Mouse (Mus musculus): ENCODE measurements at regions not wholly inside any gene's neighbourhood (a gene's known extent, or its start where the extent isn't known, plus 50 kb on each side); places are given as distances from the start of the nearest gene placed in this dataset.

DNA sequence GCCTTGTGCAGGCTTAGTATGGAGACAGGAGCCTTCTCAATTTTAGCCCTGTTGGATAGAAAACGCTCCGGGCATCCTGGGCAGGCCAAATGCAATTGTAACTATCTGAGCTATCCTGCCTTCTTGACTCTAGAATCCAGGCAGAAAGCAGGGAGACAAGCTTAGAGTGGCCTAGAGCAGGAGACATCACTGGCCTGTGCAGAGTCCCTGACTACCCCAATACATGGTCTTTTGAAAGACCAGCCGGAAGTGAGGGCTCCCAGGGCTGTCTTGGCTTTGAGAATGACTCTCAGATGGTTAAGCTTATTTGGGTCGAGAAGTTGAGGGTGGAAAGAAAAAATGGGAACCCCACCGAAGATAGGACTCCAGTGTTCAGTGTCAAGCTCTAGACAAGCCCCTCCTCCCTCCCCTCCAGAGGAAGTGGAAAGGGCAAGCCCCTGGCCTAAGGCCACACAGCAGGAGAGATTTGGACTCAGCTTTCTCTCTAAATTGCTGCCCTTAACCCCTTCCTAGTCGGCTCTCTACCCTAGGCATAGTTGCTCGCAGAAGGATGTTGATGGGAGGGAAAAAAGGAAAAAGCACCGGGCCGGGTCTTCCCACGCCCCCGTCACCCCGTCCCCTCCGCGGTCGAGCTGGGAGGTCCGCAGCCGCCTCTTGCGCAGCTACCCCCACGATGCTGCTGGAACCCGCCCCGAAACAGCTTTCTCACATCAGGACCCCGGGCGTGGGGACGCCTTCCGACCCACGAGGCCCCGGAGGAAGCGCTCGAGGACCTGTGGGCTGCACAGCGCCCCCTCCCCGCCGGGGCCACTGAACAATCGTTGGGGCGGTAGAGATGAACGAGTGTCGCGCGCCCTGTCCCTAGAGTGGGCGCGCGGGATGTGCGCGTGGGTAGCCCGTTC lies 96.1 kb downstream of the 1700001O22Rik start:
- ATAC-seq (replicated peaks in 1 of 2; ENCODE audit: insufficient read depth in 1 of 2, low FRiP score in 2 of 2, low TSS enrichment in 1 of 2, low read depth in 1 of 2, poor library complexity in 2 of 2, severe bottlenecking in 2 of 2): peak; percentile 10 to 33; a peak in 1 of 4 replicates

GRCm38 (mm10) chr2:30706036-30706435 lies 97.4 kb downstream of the 1700001O22Rik start:
- no peak for ATAC-seq (replicated peaks in 1 of 2; ENCODE audit: insufficient read depth in 1 of 2, low FRiP score in 2 of 2, low TSS enrichment in 1 of 2, low read depth in 1 of 2, poor library complexity in 2 of 2, severe bottlenecking in 2 of 2)

DNA sequence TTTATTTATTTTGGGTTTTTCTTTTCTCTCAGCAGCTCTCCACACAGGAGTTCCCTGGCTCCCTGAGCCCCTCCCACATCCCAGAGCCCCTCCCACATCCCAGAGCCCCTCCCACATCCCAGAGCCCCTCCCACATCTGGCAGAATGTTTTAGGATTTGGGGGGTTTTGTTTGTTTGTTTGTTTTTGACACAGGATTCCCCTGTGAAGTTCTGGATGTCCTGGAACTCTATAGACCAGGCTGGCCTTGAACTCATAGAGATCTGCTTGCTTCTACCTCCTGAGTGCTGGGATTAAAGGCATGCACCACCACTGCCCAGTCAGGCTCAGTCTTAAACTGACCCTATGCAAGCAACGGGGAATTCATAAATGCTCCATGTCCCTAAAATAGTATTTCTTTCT lies 100.2 kb downstream of the 1700001O22Rik start:
- no peak for ATAC-seq (replicated peaks in 1 of 2; ENCODE audit: insufficient read depth in 1 of 2, low FRiP score in 2 of 2, low TSS enrichment in 1 of 2, low read depth in 1 of 2, poor library complexity in 2 of 2, severe bottlenecking in 2 of 2)

- ATAC-seq (replicated peaks in 1 of 2; ENCODE audit: insufficient read depth in 1 of 2, low FRiP score in 2 of 2, low TSS enrichment in 1 of 2, low read depth in 1 of 2, poor library complexity in 2 of 2, severe bottlenecking in 2 of 2): no peak
Measured at GRCm38 (mm10) chr2:30702711-30703110, 100.8 kb downstream of the 1700001O22Rik start.

DNA sequence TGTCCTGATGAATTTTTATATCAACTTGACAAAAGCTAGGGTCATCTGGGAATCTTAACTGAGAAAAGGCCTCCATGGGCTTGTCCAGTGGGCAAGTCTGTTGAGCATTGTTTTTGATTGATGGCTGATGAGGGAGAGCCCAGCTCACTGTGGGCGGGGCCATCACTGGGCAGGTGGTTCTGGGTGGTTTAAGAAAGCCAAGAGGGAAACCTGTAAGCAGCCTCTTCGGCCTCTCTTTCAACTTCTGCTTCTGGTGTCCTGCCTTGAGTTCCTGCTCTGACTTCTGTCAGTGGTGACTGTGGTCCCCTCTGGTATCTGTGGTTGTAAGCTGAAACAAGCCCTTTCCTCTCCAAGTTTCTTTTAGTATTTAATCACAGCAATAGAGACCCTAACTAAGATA lies 102.6 kb downstream of the 1700001O22Rik start:
- ATAC-seq (replicated peaks in 1 of 2; ENCODE audit: insufficient read depth in 1 of 2, low FRiP score in 2 of 2, low TSS enrichment in 1 of 2, low read depth in 1 of 2, poor library complexity in 2 of 2, severe bottlenecking in 2 of 2): no peak

DNA sequence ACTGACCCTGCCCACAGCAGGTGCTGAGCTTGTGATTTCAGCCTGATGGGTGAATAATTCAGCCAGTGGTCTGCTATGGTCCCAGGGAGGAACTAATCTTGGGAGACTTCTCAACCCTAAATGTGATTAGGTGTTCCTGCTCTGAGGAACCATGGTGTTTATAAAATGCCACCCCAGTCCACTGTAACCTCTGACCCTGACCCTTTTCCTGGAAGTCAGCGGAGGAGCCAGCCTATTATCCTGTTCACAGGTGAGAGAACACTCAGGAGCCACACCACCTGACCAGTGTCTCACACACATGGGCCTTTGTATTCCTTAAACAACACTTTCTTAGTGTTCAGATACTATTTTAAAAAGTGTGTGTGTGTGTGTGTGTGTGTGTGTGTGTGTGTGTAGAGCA lies 103.0 kb downstream of the 1700001O22Rik start:
- ATAC-seq (replicated peaks in 1 of 2; ENCODE audit: insufficient read depth in 1 of 2, low FRiP score in 2 of 2, low TSS enrichment in 1 of 2, low read depth in 1 of 2, poor library complexity in 2 of 2, severe bottlenecking in 2 of 2): no peak

DNA sequence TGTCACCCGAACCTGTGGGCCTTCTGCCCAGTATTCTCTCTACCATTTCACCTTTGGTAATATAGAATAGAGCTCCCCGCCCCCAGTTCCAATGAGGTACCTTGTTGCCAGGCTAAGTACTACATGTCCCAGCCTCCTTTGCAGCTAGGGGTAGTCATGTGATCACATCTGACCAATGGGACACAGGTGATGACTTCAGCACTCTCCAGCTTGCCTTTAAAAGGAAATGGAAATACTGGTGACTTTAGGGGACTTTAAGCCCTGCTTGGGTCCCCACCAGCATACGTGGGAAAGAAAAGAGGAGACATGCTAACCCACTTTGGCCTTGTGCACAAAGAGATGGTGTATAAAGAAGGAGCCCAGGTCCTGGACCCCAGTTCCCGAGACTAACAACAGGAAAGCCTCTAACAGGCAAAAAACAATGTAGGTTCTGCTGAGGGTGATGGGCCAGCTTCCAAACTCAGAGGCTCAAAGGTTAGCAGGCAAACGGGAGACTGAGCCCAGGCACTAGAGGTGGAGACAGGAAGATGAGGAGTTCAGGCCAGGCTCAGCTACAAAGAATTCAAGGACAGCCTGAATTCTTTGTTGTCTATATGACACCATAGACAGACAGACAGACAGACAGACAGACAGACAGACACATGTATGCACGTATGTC lies 103.5 kb downstream of the 1700001O22Rik start:
- peak; percentile 88 for ATAC-seq (replicated peaks in 1 of 2; ENCODE audit: insufficient read depth in 1 of 2, low FRiP score in 2 of 2, low TSS enrichment in 1 of 2, low read depth in 1 of 2, poor library complexity in 2 of 2, severe bottlenecking in 2 of 2)

DNA sequence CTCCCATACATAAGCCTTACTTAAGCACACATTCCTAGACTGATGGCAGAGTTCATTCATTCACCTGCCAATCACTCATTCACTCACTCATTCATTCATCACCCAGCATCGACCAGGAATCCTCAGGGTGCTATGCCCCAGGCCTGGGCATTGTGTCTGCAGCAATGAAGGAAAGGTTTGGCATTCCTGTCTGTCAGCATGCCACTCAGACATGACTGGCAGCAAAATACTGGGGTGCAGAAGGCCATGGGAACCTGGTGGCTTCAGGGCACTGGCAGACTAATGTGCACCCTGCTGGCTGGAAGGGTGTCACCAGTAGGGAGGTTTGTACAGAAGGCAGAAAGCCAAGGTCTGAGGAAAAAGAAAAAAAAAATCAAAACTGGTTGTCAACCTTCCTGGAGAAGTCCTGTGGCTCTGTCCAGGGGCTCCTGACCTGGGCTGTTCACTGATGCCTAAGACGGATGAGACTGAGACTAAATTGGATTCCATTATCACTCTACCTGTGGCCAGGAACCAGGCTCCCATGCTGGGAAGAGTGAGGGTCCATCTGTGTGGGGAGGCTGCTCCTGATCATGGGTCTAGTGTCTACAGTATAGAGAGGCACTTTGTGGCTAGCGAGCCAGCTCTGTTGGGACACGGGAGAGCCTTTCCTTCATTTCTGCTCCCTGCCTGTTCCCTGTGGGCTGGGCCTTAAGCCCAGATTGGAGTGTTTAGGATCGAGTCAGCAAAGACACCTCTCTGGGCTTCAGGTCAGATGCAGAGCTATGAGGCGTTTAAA lies 104.1 kb downstream of the Cstad start:
- no peak for ATAC-seq (replicated peaks in 1 of 2; ENCODE audit: insufficient read depth in 1 of 2, low FRiP score in 2 of 2, low TSS enrichment in 1 of 2, low read depth in 1 of 2, poor library complexity in 2 of 2, severe bottlenecking in 2 of 2)

DNA sequence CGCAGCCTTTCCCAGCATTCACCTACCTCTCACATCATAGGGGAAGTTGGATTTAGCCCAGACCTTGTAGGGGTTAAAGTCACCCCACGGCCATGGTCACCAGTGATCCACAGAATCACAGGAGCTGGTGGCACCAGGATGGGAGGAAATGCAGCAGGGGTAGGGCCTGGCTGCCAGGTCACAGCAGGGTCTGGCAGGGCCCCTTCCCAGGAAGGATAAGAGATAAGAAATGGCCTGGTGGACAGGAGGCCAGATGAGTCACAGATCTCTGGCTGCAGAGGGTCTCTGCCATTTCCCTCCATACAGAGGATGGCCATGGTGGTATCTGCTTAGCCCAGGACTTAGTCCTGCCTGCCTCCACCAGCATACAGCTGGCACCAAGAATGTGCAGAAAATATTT lies 103.0 kb downstream of the Cstad start:
- no peak for ATAC-seq (replicated peaks in 1 of 2; ENCODE audit: insufficient read depth in 1 of 2, low FRiP score in 2 of 2, low TSS enrichment in 1 of 2, low read depth in 1 of 2, poor library complexity in 2 of 2, severe bottlenecking in 2 of 2)

DNA sequence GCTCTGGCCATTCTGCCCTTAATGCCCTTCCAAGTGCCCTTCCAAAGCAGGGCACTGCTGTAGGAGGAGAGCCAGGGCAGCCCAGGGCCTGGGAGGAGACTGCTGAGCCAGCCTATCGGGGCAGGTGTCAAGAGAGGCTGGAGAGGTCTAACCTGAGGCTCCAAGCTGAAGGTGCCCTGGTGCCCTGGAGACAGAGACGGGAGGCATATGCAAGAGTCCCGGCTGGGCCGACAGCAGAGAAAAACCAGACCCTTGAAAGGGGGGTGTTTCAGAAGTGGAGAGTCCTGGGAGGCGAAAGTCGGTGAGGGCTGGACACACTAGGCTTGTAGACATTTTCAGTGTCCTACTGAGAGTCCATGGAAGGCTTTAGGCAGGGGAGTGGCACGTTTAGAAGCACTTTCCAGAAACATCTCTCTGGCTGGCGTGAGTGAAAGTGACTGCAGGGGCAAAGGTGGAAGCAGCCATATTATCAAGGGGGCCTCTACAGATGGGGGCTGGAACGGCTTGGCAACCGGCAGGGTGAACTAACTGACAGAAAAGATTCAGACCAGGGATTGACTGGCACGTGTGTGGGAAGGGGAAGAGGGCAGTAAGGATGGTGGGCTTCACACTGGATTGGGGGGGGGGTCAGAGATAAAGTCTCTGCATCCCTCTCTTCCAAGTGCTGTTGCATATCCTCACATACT lies 101.1 kb downstream of the Cstad start:
- ATAC-seq (replicated peaks in 1 of 2; ENCODE audit: insufficient read depth in 1 of 2, low FRiP score in 2 of 2, low TSS enrichment in 1 of 2, low read depth in 1 of 2, poor library complexity in 2 of 2, severe bottlenecking in 2 of 2): no peak

GRCm38 (mm10) chr2:30695041-30695440 lies 100.2 kb downstream of the Cstad start:
- ATAC-seq (replicated peaks in 1 of 2; ENCODE audit: insufficient read depth in 1 of 2, low FRiP score in 2 of 2, low TSS enrichment in 1 of 2, low read depth in 1 of 2, poor library complexity in 2 of 2, severe bottlenecking in 2 of 2): no peak

GRCm38 (mm10) chr2:30693206-30694035 lies 98.6 kb downstream of the Cstad start:
- ATAC-seq (replicated peaks in 1 of 2; ENCODE audit: insufficient read depth in 1 of 2, low FRiP score in 2 of 2, low TSS enrichment in 1 of 2, low read depth in 1 of 2, poor library complexity in 2 of 2, severe bottlenecking in 2 of 2): peak; percentile 37 to 41; a peak in 3 of 4 replicates

DNA sequence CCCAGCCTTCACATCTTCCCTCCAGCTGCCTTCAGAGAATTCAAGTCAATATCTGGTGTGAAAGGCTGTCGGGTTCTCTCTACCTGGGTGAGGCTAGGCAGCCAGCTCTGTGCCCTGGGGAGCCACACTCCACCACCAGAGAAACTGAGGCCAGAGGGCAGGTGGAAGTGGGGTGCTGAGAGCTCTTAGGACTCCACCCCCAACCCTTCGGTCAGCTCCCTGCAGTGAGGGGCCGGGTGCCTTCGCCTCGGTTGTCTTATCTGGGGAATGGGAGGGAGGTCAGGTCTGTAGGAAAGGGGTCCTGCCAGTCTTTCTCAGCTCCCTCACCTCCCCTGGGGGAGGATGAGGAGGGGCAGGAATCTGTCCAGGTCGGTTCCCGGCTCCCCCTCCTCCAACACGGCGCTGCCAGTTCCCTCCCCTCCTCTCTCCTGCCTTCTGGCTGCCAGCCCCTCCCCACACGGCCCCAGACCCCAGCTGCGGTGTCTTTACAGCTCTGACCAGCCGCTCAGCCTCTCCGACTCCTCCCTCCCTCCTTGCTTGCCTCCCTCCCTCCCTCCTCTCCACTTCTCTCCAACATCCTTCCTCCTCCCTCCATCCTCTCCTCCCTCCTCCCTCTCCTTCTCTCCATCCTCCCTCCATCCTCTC lies 97.8 kb downstream of the Cstad start:
- 0 out of 4 replicates have a peak, but pooled peaks of 1 of the 2 experiments have one; percentile 11 for ATAC-seq (replicated peaks in 1 of 2; ENCODE audit: insufficient read depth in 1 of 2, low FRiP score in 2 of 2, low TSS enrichment in 1 of 2, low read depth in 1 of 2, poor library complexity in 2 of 2, severe bottlenecking in 2 of 2)

DNA sequence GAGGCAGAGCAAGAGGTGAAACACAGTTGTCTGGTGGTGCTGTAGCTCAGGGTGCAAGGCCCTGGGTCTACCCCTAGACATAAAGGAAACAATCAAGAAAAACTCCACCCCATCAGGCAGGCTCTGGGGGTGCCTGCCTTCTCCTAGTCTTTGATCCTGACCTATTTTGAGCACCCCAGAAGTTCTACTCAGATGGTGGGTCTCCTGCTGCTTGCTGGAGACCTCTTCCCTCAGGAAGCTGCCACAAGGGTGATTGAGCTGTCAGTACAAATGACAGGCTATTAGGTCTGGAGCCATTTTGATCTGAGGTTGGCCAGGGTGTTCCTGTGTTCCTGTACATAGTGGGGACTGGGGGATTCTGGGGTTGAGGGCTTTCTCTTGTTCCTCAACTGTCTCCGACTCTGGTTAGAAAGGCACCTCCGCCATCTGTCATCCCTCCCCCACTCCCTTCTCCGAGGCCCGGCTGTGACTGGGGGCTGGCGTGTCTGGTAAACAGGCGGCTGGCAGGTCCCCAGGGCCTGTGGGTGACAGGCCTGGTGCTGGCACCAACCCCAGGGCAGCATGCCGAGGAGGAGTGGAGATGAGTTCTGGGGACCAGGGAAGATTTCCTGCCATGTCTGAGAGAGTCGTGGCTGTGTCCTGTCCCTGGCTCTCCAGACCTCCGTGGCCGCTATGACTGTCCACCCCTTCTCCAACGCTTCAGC lies 97.2 kb downstream of the Cstad start:
- ATAC-seq (replicated peaks in 1 of 2; ENCODE audit: insufficient read depth in 1 of 2, low FRiP score in 2 of 2, low TSS enrichment in 1 of 2, low read depth in 1 of 2, poor library complexity in 2 of 2, severe bottlenecking in 2 of 2): peak; percentile 23 to 29; a peak in 3 of 4 replicates

GRCm38 (mm10) chr2:30690925-30691856 lies 96.4 kb downstream of the Cstad start:
- no peak for ATAC-seq (replicated peaks in 1 of 2; ENCODE audit: insufficient read depth in 1 of 2, low FRiP score in 2 of 2, low TSS enrichment in 1 of 2, low read depth in 1 of 2, poor library complexity in 2 of 2, severe bottlenecking in 2 of 2)

Data from hematopoietic stem cell, adult 5-6 weeks (primary cell).